Mouse (Mus musculus) ZHBTc4 (cell line): ENCODE results near the gene Map3k1.

Source experiments
- DNase-seq: peaks from one replicate; pipeline ENCODE4 v3.0.0-alpha.2; 2011; ENCODE audit warnings: low read depth, low spot score

Gene Map3k1

GRCm38 (mm10) chr13:111812647-111813046, 3.9 kb upstream of the Map3k1 start:
- no peak for DNase-seq

GRCm38 (mm10) chr13:111810998-111811628, 2.3 kb upstream of the Map3k1 start:
- DNase-seq: no peak

- DNase-seq: peak; percentile 88
Measured at GRCm38 (mm10) chr13:111809466-111810228, 854 bp upstream of the Map3k1 start.

- DNase-seq: no peak
Measured at GRCm38 (mm10) chr13:111808387-111808636, 481 bp downstream of the Map3k1 start.

- DNase-seq: peak; percentile 67
Measured at GRCm38 (mm10) chr13:111807596-111808386, 1.0 kb downstream of the Map3k1 start.

GRCm38 (mm10) chr13:111807105-111807595, 1.6 kb downstream of the Map3k1 start:
- DNase-seq: no peak

- no peak for DNase-seq
Measured at GRCm38 (mm10) chr13:111805738-111806722, 2.8 kb downstream of the Map3k1 start.

- DNase-seq: no peak
Measured at GRCm38 (mm10) chr13:111804951-111805673, 3.7 kb downstream of the Map3k1 start.

- no peak for DNase-seq
Measured at GRCm38 (mm10) chr13:111804189-111804588, 4.6 kb downstream of the Map3k1 start.

GRCm38 (mm10) chr13:111803506-111803905, 5.3 kb downstream of the Map3k1 start:
- DNase-seq: no peak

GRCm38 (mm10) chr13:111802900-111803299, 5.9 kb downstream of the Map3k1 start:
- DNase-seq: no peak

GRCm38 (mm10) chr13:111802271-111802665, 6.5 kb downstream of the Map3k1 start:
- no peak for DNase-seq

GRCm38 (mm10) chr13:111801662-111802270, 7.0 kb downstream of the Map3k1 start:
- DNase-seq: peak; percentile 54

GRCm38 (mm10) chr13:111800866-111801265, 7.9 kb downstream of the Map3k1 start:
- DNase-seq: no peak

- no peak for DNase-seq
Measured at GRCm38 (mm10) chr13:111798044-111798443, 10.7 kb downstream of the Map3k1 start.

GRCm38 (mm10) chr13:111797021-111797420, 11.8 kb downstream of the Map3k1 start:
- DNase-seq: peak; percentile 87

- no peak for DNase-seq
Measured at GRCm38 (mm10) chr13:111796191-111796920, 12.4 kb downstream of the Map3k1 start.

- DNase-seq: no peak
Measured at GRCm38 (mm10) chr13:111792975-111793287, 15.9 kb downstream of the Map3k1 start.

- no peak for DNase-seq
Measured at GRCm38 (mm10) chr13:111792130-111792974, 16.4 kb downstream of the Map3k1 start.
